Mouse (Mus musculus) myocyte (in vitro differentiated cells): ENCODE results near the gene Tmem56. TPM values are rescaled to one million over a fixed set of nuclear protein-coding genes. Genes with fewer than 3 reads are reported as not detected.

ENCODE experiments used
- H3K27me3 ChIP-seq: one replicate; pipeline ENCODE4 v1.6.1; 2011; ENCODE audit not compliant: control insufficient read depth, insufficient read depth, insufficient read length
- H3K36me3 ChIP-seq: one replicate; pipeline ENCODE4 v1.6.1; 2011; ENCODE audit not compliant: control insufficient read depth, insufficient read depth
- H3K4me2 ChIP-seq: one replicate; pipeline ENCODE4 v1.6.1; 2011; ENCODE audit warnings: low read depth, control low read depth
- H3K4me3 ChIP-seq: one replicate; pipeline ENCODE4 v1.5.1; 2011; ENCODE audit warnings: mild to moderate bottlenecking, control low read depth, moderate library complexity
- H3K79me2 ChIP-seq: one replicate; pipeline ENCODE4 v1.6.1; 2011; ENCODE audit not compliant: control insufficient read depth, insufficient read depth
- H3ac ChIP-seq: one replicate; pipeline ENCODE4 v1.6.1; 2011; ENCODE audit not compliant: control insufficient read depth, insufficient read length
- CEBPB ChIP-seq: IDR thresholded peaks from 2 replicates; pipeline ENCODE4 v1.6.1; 2011; ENCODE audit warnings: mild to moderate bottlenecking, moderate library complexity; ENCODE audit not compliant: poor library complexity, insufficient read depth, severe bottlenecking
- E2F4 ChIP-seq: IDR thresholded peaks from one replicate; pipeline ENCODE4 v1.6.1; 2011; ENCODE audit warnings: mild to moderate bottlenecking, control low read depth, moderate library complexity; ENCODE audit not compliant: insufficient read depth
- MAX ChIP-seq: IDR thresholded peaks from one replicate; pipeline ENCODE4 v1.6.1; 2011; ENCODE audit warnings: low read depth, mild to moderate bottlenecking, control low read depth
- MYOD1 ChIP-seq, 3 experiments: IDR thresholded peaks; one replicate each; pipeline ENCODE4 v1.6.1; 2011; ENCODE audit warnings: control low read depth in 2 of 3, low read depth in 2 of 3, mild to moderate bottlenecking in 2 of 3, moderate library complexity in 1 of 3; ENCODE audit not compliant: insufficient read length in 2 of 3, control insufficient read depth in 1 of 3
- MYOG ChIP-seq, 3 experiments: IDR thresholded peaks; one replicate each; pipeline ENCODE4 v1.6.1; 2011; ENCODE audit warnings: control low read depth in 2 of 3, low read depth in 2 of 3, mild to moderate bottlenecking in 2 of 3; ENCODE audit not compliant: insufficient read length in 2 of 3, control insufficient read depth in 1 of 3, insufficient read depth in 1 of 3
- POLR2A ChIP-seq: IDR thresholded peaks from one replicate; pipeline ENCODE4 v1.6.1; 2011; ENCODE audit warnings: low read depth, mild to moderate bottlenecking, control low read depth, moderate library complexity; ENCODE audit not compliant: insufficient read length
- POLR2AphosphoS2 ChIP-seq: IDR thresholded peaks from one replicate; pipeline ENCODE4 v1.6.1; 2011; ENCODE audit warnings: low read depth, control low read depth; ENCODE audit not compliant: insufficient read length
- REST ChIP-seq: IDR thresholded peaks from one replicate; pipeline ENCODE4 v1.6.1; 2011; ENCODE audit warnings: mild to moderate bottlenecking, control low read depth, moderate library complexity; ENCODE audit not compliant: insufficient read depth, insufficient read length
- SRF ChIP-seq: IDR thresholded peaks from one replicate; pipeline ENCODE4 v1.6.1; 2011; ENCODE audit warnings: low read depth; ENCODE audit not compliant: control insufficient read depth, insufficient read length
- TCF12 ChIP-seq: IDR thresholded peaks from one replicate; pipeline ENCODE4 v1.6.1; 2011; ENCODE audit warnings: mild to moderate bottlenecking, control low read depth; ENCODE audit not compliant: poor library complexity, insufficient read depth, severe bottlenecking
- TCF3 ChIP-seq: IDR thresholded peaks from one replicate; pipeline ENCODE4 v1.6.1; 2011; ENCODE audit warnings: low read depth, control low read depth; ENCODE audit not compliant: insufficient read length
- USF1 ChIP-seq: IDR thresholded peaks from one replicate; pipeline ENCODE4 v1.6.1; 2011; ENCODE audit warnings: low read depth, mild to moderate bottlenecking, control low read depth, moderate library complexity
- polyA plus RNA-seq: library from polyadenylated mRNA; unstranded; fragments of >200 nt; fragmentation: generic; extraction: Trizol; gene quantifications from one replicate; pipeline ENCODE4 v1.2.1, GENCODE M21; 2012; ENCODE audit warnings: missing spikeins

The Tmem56 gene
- polyA plus RNA-seq, 1 experiment: 0.13 TPM

- Histone ChIP-seq H3K4me2 (no peak overlapping the region), H3K36me3 (no peaks in the 10 kb centered on the region), H3K79me2 (no peaks in the 10 kb centered on the region), H3K27me3 (peaks cover 9% of the 10 kb centered on the region), H3K4me3 (no peak overlapping the region), H3ac (no peak overlapping the region)
- TF ChIP-seq TCF12 (no peak), MAX (no peak), REST (no peak), CEBPB (no peak), SRF (no peak), POLR2AphosphoS2 (no peak), MYOG (IDR thresholded peaks at IDR 0.05; ENCODE audit: control insufficient read depth in 1 of 3, insufficient read depth in 1 of 3, insufficient read length in 2 of 3, low read depth in 2 of 3) (no peak), E2F4 (no peak), POLR2A (no peak), USF1 (no peak), TCF3 (no peak), MYOD1 (IDR thresholded peaks at IDR 0.05; ENCODE audit: control insufficient read depth in 1 of 3, insufficient read length in 2 of 3, low read depth in 2 of 3) (no peak)
Measured at GRCm38 (mm10) chr3:121189199-121189598, 93.7 kb downstream of the Tmem56 start.

DNA sequence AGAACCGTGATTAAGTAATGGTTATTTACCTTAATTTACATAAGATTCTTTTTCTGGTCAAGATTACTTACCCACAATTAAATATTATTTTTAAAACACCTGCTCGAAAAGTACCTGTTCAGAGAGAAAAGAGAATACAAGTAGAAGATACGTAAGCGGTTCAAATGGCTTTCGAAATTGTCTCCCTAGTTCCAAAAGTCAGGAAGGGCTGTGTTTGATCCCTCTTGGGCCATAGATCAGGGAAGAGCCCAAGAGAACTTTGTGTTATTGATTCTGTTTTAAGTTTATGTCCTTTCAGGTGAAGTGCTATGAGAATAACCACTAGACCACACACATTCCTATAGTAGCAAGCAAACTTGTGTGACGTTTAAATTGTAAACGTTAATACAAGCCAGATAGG lies 95.4 kb downstream of the Tmem56 start:
- no peak for TF ChIP-seq CEBPB
- TF ChIP-seq E2F4: no peak
- TF ChIP-seq USF1: no peak
- TF ChIP-seq MYOG (IDR thresholded peaks at IDR 0.05; ENCODE audit: control insufficient read depth in 1 of 3, insufficient read depth in 1 of 3, insufficient read length in 2 of 3, low read depth in 2 of 3): no peak
- no peak overlapping the region for H3K4me2 ChIP-seq
- H3K27me3 ChIP-seq: no peaks in the 10 kb centered on the region
- no peak overlapping the region for H3K4me3 ChIP-seq
- no peaks in the 10 kb centered on the region for H3K79me2 ChIP-seq
- H3K36me3 ChIP-seq: no peaks in the 10 kb centered on the region
- no peak overlapping the region for H3ac ChIP-seq

GRCm38 (mm10) chr3:121186925-121187324 lies 96.0 kb downstream of the Tmem56 start:
- H3K4me2 ChIP-seq: no peak overlapping the region
- TF ChIP-seq MAX: no peak
- TF ChIP-seq E2F4: no peak
- no peak for TF ChIP-seq SRF
- TF ChIP-seq MYOD1 (IDR thresholded peaks at IDR 0.05; ENCODE audit: control insufficient read depth in 1 of 3, insufficient read length in 2 of 3, low read depth in 2 of 3): no peak
- no peak for TF ChIP-seq USF1
- no peak for TF ChIP-seq CEBPB
- no peak for TF ChIP-seq POLR2A
- no peak for TF ChIP-seq POLR2AphosphoS2
- no peak for TF ChIP-seq MYOG (IDR thresholded peaks at IDR 0.05; ENCODE audit: control insufficient read depth in 1 of 3, insufficient read depth in 1 of 3, insufficient read length in 2 of 3, low read depth in 2 of 3)
- no peak for TF ChIP-seq REST
- TF ChIP-seq TCF3: no peak
- no peak for TF ChIP-seq TCF12
- H3K79me2 ChIP-seq: no peaks in the 10 kb centered on the region

DNA sequence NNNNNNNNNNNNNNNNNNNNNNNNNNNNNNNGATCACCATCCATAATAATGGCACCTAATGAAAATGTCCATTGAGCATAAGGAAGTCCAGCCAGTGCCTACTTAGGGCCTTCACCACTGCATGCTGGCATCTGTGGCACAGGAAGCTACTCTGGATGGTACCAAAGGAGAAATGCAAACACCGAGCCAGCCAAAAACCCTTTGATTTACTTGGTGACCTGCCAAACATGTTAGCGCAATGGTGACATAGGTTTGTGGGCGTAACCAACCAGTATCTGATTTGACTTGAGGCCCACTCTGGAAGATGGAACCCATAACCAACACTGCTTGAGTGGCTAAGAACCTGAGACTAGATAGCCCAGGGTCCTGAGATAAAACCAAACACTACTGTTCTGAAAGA lies 97.7 kb downstream of the Tmem56 start:
- Histone ChIP-seq H3K27me3 (no peaks in the 10 kb centered on the region), H3ac (no peak overlapping the region), H3K79me2 (no peaks in the 10 kb centered on the region), H3K36me3 (no peaks in the 10 kb centered on the region), H3K4me2 (no peak overlapping the region), H3K4me3 (no peak overlapping the region)
- TF ChIP-seq TCF3: no peak
- TF ChIP-seq E2F4: no peak
- TF ChIP-seq MYOD1 (IDR thresholded peaks at IDR 0.05; ENCODE audit: control insufficient read depth in 1 of 3, insufficient read length in 2 of 3, low read depth in 2 of 3): no peak
- no peak for TF ChIP-seq SRF
- no peak for TF ChIP-seq MYOG (IDR thresholded peaks at IDR 0.05; ENCODE audit: control insufficient read depth in 1 of 3, insufficient read depth in 1 of 3, insufficient read length in 2 of 3, low read depth in 2 of 3)
- no peak for TF ChIP-seq TCF12
- TF ChIP-seq MAX: no peak
- no peak for TF ChIP-seq CEBPB

More at GRCm38 (mm10) chr3:121186925-121187324, 96.0 kb downstream of the Tmem56 start:
- H3K4me3 ChIP-seq: no peak overlapping the region
- no peak overlapping the region for H3ac ChIP-seq
- no peaks in the 10 kb centered on the region for H3K36me3 ChIP-seq
- no peaks in the 10 kb centered on the region for H3K27me3 ChIP-seq

DNA sequence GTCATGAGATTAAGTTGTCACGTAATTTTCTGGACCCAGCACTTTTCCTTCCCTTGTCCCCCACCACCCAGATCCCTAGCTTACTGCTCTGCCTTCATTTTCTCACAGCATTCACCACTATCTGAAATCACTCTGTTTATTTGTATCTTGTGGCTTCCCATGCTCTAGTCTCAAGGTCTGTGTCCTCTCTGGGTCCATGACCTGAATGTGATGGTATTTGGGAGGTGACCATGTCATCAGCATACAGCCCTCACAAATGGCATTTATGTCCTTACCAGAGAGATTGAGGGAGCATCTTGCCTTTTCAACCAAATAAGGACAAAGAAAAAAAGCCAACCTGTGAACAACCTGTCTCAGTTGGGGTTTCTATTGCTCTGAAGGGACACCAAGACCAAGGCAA lies 106.9 kb downstream of the Tmem56 start:
- Histone ChIP-seq H3K4me3 (no peak overlapping the region), H3ac (no peak overlapping the region), H3K4me2 (no peak overlapping the region), H3K36me3 (no peaks in the 10 kb centered on the region), H3K79me2 (no peaks in the 10 kb centered on the region), H3K27me3 (no peaks in the 10 kb centered on the region)
- TF ChIP-seq CEBPB (no peak), TCF3 (no peak), USF1 (no peak), REST (no peak), POLR2AphosphoS2 (no peak), E2F4 (no peak), MAX (no peak), TCF12 (no peak), POLR2A (no peak), SRF (no peak), MYOG (IDR thresholded peaks at IDR 0.05; ENCODE audit: control insufficient read depth in 1 of 3, insufficient read depth in 1 of 3, insufficient read length in 2 of 3, low read depth in 2 of 3) (no peak), MYOD1 (IDR thresholded peaks at IDR 0.05; ENCODE audit: control insufficient read depth in 1 of 3, insufficient read length in 2 of 3, low read depth in 2 of 3) (no peak)
